Mouse (Mus musculus): ENCODE measurements at regions not wholly inside any gene's neighbourhood (a gene's known extent, or its start where the extent isn't known, plus 50 kb on each side); places are given as distances from the start of the nearest gene placed in this dataset.
"Not testable (repeated sequence)": the region's sequence is repeated elsewhere in the genome, so short reads cannot be mapped to it uniquely, and the experiment has no call there.

DNA sequence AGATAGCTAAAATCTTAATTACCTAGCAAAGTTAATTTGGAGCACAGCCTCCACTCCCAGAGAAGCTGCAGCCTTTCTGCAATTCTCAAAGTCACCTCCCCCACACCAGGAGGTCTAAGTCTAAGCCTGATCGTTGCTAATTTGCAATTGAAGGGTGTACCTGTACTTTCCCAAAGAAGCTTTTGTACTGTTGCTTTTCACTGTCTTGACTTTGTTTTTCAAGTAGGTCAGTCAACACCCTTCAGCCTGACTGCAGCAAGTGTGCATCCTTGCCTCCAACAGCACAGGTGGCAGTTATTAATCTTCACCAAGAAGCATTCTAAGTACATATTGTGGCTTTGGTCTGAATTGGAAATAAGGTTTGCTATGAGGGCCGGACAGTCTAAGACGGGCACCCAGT is 91.7 kb upstream of the Slc22a30 start:
- H3K27me3 ChIP-seq (ENCODE audit: control insufficient read depth, insufficient read depth, insufficient read length); H3K79me2 ChIP-seq (ENCODE audit: control insufficient read depth, insufficient read depth); H3K79me3 ChIP-seq (ENCODE audit: low read depth); H3K36me3 ChIP-seq (ENCODE audit: control insufficient read depth, insufficient read depth); H3K4me3 ChIP-seq (ENCODE audit: insufficient read depth, poor library complexity, severe bottlenecking); H3ac ChIP-seq (ENCODE audit: control insufficient read depth, insufficient read length, low read depth): not testable (repeated sequence)

DNA sequence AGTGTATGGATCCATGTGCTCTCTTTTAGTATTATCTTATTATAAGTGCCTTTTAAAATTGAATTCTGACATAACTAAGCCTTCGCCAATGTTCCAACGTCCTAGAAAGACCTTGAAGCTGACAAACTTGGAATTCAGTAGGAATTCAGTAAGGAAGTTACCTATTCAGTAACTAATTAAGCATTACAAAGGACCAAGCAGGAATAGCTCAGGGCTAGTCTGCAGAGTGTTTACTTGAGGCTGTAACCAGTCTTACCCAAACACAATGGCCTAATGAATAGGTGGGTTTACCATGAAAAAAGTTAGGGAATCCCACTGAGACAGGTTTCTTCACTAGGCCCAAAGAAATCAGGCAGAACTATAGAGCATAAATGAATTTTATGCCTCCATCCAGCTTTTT is 92.6 kb upstream of the Slc22a30 start:
- H3K36me3 ChIP-seq (ENCODE audit: control insufficient read depth, insufficient read depth); H3K79me2 ChIP-seq (ENCODE audit: control insufficient read depth, insufficient read depth); H3K79me3 ChIP-seq (ENCODE audit: low read depth); H3ac ChIP-seq (ENCODE audit: control insufficient read depth, insufficient read length, low read depth); H3K4me3 ChIP-seq (ENCODE audit: insufficient read depth, poor library complexity, severe bottlenecking); H3K27me3 ChIP-seq (ENCODE audit: control insufficient read depth, insufficient read depth, insufficient read length): not testable (repeated sequence)

DNA sequence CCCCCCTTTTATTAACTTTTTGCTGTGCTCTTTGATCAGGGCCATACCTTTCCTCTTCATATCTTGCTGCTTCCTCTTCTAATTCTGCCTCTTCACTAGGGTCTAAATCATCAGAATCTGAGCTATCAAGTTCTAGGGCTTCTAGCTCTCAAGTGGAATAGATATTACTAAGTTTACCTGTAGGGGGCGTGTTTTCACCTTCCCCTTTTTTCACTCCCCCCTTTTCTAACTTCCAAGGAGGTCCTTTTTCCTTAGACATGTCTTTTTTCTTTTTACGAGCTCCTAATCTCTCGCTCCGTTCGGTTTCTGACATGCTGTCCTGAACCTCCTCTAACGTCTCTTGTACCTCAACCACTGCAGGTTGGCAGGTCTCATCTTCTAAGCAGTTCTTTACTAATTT is 73.3 kb upstream of the Slc22a8 start:
- H3ac ChIP-seq (ENCODE audit: control insufficient read depth, insufficient read length, low read depth); H3K79me3 ChIP-seq (ENCODE audit: low read depth); H3K27me3 ChIP-seq (ENCODE audit: control insufficient read depth, insufficient read depth, insufficient read length); H3K79me2 ChIP-seq (ENCODE audit: control insufficient read depth, insufficient read depth); H3K4me3 ChIP-seq (ENCODE audit: insufficient read depth, poor library complexity, severe bottlenecking); H3K36me3 ChIP-seq (ENCODE audit: control insufficient read depth, insufficient read depth): not testable (repeated sequence)

DNA sequence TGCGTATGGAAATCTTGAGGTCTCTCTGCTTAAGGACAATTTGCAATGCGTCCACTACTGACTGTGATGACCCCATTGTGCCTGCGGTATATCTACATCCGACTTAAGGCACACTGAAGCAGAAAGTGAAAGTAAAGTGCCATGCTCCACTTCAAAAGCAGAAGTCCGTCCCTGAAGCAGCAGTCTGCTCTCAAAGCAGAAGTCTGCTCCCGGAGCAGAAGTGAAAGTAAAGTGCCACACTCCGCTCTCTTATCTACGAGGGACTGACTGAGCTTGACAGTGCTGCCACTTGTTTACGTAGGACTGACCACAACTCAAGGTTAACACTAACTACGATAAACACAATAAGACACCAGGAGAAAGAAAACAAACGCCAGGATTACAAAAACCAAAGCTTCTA is 72.8 kb upstream of the Slc22a8 start:
- H3K36me3 ChIP-seq (ENCODE audit: control insufficient read depth, insufficient read depth) = no peaks in the 10 kb centered on the region
- H3ac ChIP-seq (ENCODE audit: control insufficient read depth, insufficient read length, low read depth) = no peak overlapping the region
- H3K27me3 ChIP-seq (ENCODE audit: control insufficient read depth, insufficient read depth, insufficient read length) = no peaks in the 10 kb centered on the region
- TF ChIP-seq FOSL1 (IDR thresholded peaks at IDR 0.05; ENCODE audit: insufficient read depth, low read length, poor library complexity, severe bottlenecking) (no peak), MAX (IDR thresholded peaks at IDR 0.05) (peak; percentile 13), MYOG (IDR thresholded peaks at IDR 0.05; ENCODE audit: control insufficient read depth, extremely low read depth, insufficient read length) (no peak), USF1 (IDR thresholded peaks at IDR 0.05; ENCODE audit: low read depth) (no peak)
- peak overlapping the region; percentile 33 for H3K4me3 ChIP-seq (ENCODE audit: insufficient read depth, poor library complexity, severe bottlenecking)
- H3K79me2 ChIP-seq (ENCODE audit: control insufficient read depth, insufficient read depth) = no peaks in the 10 kb centered on the region
- no peaks in the 10 kb centered on the region for H3K79me3 ChIP-seq (ENCODE audit: low read depth)

DNA sequence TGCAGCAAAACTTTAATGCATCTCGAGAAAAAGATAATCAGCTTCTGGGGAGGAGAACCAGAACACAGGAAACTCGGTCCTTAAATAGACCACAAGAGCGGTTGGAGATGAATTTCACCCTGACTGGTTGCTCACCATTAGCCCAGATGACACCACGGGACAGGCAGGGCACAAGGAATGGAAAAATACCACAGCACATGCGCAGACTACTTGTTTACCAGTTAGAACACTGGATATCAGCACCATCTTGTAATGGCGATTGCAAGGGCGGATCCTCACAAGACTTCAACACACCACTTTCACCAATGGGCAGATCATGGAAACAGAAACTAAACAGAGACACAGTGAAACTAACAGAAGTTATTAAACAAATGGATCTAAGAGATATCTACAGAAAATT is 72.1 kb upstream of the Slc22a8 start:
- H3K79me2 ChIP-seq (ENCODE audit: control insufficient read depth, insufficient read depth); H3ac ChIP-seq (ENCODE audit: control insufficient read depth, insufficient read length, low read depth); H3K36me3 ChIP-seq (ENCODE audit: control insufficient read depth, insufficient read depth); H3K27me3 ChIP-seq (ENCODE audit: control insufficient read depth, insufficient read depth, insufficient read length); H3K79me3 ChIP-seq (ENCODE audit: low read depth): not testable (repeated sequence)
- peak overlapping the region; percentile 33 for H3K4me3 ChIP-seq (ENCODE audit: insufficient read depth, poor library complexity, severe bottlenecking)

DNA sequence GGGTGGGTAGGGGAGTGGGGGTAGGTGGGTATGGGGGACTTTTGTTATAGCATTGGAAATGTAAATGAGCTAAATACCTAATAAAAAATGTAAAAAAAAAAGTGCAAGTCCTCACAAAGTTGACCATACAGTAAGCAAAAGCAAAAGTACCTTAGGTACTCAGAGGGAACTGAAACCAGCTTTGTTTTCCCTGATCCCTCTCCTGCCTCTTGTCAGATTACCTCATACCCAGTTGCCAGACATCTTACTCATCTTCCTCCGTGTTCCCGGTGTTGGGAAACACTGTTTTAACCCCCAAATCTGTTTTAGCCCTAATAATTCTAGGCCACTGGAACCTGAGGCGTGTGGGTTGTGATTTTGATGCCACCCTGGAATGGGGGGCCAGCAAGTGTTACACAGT is 56.5 kb upstream of the Slc22a8 start:
- no peak overlapping the region for H3ac ChIP-seq (ENCODE audit: control insufficient read depth, insufficient read length, low read depth)
- no peak overlapping the region for H3K4me3 ChIP-seq (ENCODE audit: insufficient read depth, poor library complexity, severe bottlenecking)
- no peaks in the 10 kb centered on the region for H3K36me3 ChIP-seq (ENCODE audit: control insufficient read depth, insufficient read depth)
- H3K79me2 ChIP-seq (ENCODE audit: control insufficient read depth, insufficient read depth) = no peaks in the 10 kb centered on the region
- no peak for TF ChIP-seq CEBPB (IDR thresholded peaks at IDR 0.05; ENCODE audit: low read depth)
- TF ChIP-seq FOSL1 (IDR thresholded peaks at IDR 0.05; ENCODE audit: insufficient read depth, low read length, poor library complexity, severe bottlenecking) = no peak
- no peak for TF ChIP-seq MYOG (IDR thresholded peaks at IDR 0.05; ENCODE audit: control insufficient read depth, extremely low read depth, insufficient read length)
- no peak for TF ChIP-seq USF1 (IDR thresholded peaks at IDR 0.05; ENCODE audit: low read depth)
- no peak for TF ChIP-seq MYOD1 (IDR thresholded peaks at IDR 0.05; ENCODE audit: control insufficient read depth, insufficient read length, low read depth)
- TF ChIP-seq CTCF (IDR thresholded peaks at IDR 0.05; ENCODE audit: control insufficient read depth, insufficient read depth, insufficient read length) = no peak
- TF ChIP-seq MAX (IDR thresholded peaks at IDR 0.05) = no peak
- H3K79me3 ChIP-seq (ENCODE audit: low read depth) = no peaks in the 10 kb centered on the region
- H3K27me3 ChIP-seq (ENCODE audit: control insufficient read depth, insufficient read depth, insufficient read length) = no peaks in the 10 kb centered on the region

DNA sequence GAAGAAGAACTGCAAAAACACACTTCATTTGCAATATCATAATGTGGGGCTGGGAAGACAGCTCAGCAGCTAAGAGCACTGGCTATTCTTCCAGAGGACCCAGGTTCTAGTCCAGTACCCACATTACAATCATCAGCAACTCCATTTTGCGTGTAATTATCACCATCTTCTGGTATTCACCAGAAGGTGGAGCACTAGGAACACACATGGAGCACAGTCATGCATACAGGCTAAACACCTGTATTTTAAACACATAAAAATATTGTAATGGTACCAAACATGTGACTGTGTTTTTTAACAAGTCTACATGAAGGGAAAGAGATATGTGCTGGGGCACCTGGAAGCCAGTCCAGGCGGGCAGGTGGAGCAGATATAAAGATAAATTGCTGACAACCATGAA is 55.0 kb upstream of the Slc22a8 start:
- Histone ChIP-seq H3ac (ENCODE audit: control insufficient read depth, insufficient read length, low read depth) (no peak overlapping the region), H3K36me3 (ENCODE audit: control insufficient read depth, insufficient read depth) (no peaks in the 10 kb centered on the region), H3K27me3 (ENCODE audit: control insufficient read depth, insufficient read depth, insufficient read length) (no peaks in the 10 kb centered on the region), H3K79me2 (ENCODE audit: control insufficient read depth, insufficient read depth) (no peaks in the 10 kb centered on the region), H3K4me3 (ENCODE audit: insufficient read depth, poor library complexity, severe bottlenecking) (no peak overlapping the region), H3K79me3 (ENCODE audit: low read depth) (no peaks in the 10 kb centered on the region)
- no peak for TF ChIP-seq CEBPB (IDR thresholded peaks at IDR 0.05; ENCODE audit: low read depth)
- TF ChIP-seq MYOD1 (IDR thresholded peaks at IDR 0.05; ENCODE audit: control insufficient read depth, insufficient read length, low read depth) = no peak
- TF ChIP-seq MYOG (IDR thresholded peaks at IDR 0.05; ENCODE audit: control insufficient read depth, extremely low read depth, insufficient read length) = no peak
- TF ChIP-seq MAX (IDR thresholded peaks at IDR 0.05) = no peak
- no peak for TF ChIP-seq USF1 (IDR thresholded peaks at IDR 0.05; ENCODE audit: low read depth)
- no peak for TF ChIP-seq FOSL1 (IDR thresholded peaks at IDR 0.05; ENCODE audit: insufficient read depth, low read length, poor library complexity, severe bottlenecking)
- TF ChIP-seq CTCF (IDR thresholded peaks at IDR 0.05; ENCODE audit: control insufficient read depth, insufficient read depth, insufficient read length) = no peak

Data from C2C12 (cell line).